Mouse (Mus musculus) induced T-regulatory cell, adult 2 months (primary cell): Measurements from ENCODE around the gene Man2a1.

ENCODE experiments used
- DNase-seq: peaks from one replicate; pipeline ENCODE4 v3.0.0-alpha.2; 2012; ENCODE audit warnings: low read depth

Man2a1 gene

DNA sequence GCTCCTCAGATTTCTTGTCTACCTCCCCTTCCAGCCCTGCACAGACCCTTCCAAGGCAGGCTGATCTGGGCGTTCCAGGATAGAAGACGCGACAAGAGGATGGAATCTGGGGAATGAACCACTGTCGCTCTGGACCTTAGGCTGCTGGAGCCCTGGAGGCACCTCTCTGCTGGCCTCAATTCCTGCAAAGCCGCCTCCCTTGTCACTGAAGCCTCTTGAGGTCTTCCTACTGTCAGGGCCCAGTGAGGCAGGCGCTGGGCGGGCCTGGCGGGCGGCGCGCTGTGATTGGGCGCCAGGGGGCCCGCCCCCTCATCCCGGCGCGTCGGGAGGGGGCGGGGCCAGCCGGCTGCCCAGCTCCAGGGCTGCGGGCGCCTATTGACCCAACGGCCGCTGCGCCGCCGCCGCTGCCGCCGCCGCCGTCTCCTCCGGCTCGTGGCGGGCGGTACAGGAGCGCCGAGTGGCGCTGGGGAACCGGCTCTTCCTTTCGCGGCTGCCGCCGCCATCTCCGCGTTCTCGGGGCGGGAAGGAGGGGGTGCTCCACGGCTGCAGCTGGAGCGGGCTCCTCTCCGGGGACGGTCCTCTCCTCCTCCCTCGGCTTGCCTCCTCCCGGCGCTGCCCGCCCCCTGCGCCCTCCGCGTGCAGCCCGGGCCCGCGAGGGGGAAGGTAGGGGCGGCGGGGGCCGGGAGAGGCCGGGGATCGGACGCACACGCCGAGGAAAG, at the start of gene Man2a1:
Gene Man2a1, plus strand, starts transcription at position 365 of the 719 bp plus-strand sequence.
- peak; percentile 91 for DNase-seq

DNA sequence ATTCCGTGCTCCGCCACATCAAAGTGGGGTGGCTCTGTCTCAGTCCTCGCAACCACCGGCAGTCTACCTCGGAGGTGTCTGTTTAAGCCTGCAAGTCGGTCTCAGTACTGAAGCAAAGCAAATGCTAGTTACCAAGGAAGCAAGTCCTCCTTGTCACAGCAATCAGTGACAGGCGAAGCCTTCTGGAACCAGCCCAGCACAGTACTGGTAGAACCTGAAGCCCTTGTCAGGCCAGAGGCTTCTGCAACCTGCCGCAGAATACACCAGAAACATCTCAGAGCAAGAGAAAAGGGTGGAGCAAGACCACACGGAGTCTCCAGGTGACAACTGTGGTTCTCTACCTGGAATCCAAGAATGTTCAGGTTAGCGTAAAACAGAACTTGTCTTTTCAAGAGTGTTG, 47.2 kb upstream of the Man2a1 start:
- DNase-seq = no peak

DNA sequence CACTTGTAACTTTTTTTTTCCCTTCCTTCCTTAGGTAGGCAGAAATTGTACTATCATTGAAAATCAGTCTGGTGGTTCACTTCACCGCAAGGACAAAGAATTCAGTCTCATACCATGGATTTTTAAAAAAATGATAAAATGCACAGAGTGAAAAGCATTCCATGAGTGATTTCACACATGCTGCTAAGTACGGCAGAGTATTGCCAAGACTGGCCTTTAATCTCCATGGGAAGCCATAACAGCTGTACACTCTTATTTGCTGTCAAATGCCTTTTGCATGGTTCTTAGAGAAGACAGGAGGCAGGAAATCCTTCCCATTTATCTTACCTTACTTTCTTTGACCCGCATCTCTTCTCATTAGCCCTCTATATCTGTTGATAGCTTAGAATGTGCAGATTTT, 45.6 kb upstream of the Man2a1 start:
- DNase-seq = no peak

DNA sequence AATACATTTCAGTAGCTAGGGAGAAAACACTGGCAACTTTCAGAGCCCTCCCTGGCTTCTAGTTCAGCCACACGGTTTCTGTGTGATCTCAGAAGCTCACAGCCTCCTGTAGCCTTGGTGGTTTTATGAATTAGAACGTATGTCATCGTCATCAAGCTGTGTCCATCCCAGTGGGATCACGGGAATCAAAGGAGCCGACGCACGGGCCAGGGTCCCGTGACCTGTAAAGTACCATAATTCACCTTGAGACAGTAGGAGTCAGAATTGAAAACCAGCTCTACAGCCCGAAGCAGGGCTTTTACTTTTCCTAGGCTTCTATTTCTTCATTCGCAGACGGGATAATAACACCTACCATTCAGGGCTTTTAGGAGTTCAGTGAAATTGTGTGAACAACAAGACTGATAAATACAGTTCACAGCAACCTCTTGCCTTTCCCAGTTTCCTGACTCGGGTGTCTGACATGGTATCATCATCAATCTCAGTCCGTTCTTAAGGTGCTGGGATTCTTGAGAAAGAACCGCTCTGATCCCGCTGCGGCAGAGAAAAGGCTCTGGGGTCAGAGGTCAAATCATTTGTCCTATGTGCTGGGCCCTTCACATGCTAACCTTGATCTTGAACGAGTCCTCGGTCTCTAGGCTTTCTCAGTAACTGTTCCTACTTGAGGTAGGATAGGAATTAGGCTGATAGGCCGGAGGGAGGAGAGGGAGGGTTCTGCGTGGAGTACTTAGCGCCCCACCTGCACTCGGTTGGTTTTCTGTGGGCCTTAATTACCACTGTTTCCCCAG, 43.7 kb upstream of the Man2a1 start:
- DNase-seq = no peak

DNA sequence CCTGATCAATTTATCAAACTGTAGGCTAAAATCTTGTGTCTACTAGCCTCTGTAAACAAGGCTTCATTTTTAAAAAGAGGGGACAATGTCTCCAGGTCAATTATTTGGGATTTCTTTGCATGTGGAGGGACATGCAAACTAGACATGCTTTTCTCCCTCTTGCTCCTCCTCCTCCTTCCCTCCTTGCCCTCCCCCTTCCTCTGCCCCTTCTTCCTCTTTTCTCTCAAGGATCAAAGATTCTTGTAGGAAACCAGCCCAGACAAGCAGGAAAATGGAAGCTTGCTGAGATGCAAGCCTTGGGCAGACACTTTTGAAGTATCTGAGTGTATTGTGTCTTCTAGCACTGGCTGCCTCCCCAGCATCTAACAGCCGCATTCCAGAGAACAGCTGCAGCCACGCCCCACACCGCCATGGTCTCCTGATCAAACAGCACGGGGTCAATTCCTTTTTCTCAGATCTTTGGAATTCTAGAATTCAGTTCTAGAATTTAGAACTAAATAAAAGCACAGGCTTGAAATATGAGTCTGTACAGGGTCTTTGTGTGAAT, 41.5 kb upstream of the Man2a1 start:
- DNase-seq = no peak

DNA sequence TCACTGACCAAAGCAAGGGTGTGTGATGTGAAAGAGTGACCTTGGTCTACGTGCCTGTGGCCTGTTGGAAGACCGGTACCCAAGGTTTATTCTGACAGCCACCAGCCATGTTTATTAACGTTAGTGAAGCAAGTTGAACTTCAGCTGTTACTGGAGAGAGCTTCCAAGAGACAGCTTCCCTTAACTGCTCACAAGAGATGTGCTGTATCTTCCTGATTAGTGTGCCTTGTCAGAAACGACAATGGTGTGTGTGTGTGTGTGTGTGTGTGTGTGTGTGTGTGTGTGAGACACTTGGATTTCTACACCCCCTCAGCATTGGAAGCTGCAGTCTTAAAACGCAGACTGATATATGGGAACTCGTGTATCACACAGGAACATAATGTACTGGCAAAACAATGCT, 34.1 kb upstream of the Man2a1 start:
- no peak for DNase-seq

DNA sequence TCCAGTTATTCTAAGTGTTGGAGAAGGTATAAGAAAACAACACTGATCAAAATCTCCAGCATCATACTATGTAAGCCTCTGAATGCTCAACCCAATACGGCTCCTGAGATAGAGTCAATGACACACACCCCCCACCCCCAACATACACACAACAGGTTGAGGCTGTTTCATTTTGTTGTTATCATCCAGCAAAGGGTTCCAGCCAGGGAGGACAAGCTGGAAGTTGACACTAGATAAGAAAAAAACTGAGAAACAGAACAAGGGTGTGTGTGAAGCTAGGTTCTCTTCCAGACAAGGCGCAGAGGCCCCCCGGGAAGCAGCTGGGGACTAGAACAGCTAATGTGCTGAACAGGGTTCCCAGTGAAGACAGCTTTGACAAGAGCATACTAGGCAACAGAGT, 33.0 kb upstream of the Man2a1 start:
- no peak for DNase-seq

DNA sequence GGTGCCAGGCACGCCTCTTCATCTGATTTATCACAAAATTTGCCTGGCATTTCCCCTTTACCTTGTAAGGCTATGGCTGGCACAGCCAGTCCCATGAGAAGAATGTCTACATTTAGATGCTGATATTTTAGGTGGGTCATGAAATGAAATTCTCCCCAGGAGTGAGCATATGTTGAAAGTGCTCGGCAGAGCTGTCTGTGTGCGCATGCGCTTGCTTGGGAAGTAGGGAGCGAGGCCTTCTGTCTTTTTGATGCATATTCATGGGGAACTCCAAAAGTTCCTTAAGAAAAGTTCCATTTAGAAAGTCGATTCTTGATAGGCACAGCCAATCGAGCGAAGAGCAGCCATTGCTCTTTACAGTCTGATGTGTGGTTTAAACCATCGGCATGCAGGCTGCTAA, 26.6 kb upstream of the Man2a1 start:
- DNase-seq = no peak

DNA sequence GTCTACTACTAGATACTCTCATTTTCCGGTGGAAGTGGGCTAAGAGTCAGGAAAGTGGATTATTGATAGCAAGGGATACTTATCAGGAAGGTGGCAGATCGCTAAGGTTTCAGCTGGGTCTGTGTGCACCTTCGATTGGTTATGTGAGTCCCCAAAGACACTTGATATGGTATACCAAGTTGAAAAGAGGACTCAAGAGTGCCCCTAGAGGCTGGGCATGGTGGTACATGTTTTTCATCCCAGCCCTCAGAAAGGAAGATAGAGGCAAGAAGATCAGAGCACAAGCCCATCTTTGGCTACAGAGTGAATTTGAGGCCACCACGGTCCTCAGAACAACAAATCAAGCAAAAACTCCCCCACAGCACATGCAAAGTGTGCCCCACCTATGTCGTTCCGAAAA, 25.3 kb upstream of the Man2a1 start:
- peak; percentile 68 for DNase-seq

DNA sequence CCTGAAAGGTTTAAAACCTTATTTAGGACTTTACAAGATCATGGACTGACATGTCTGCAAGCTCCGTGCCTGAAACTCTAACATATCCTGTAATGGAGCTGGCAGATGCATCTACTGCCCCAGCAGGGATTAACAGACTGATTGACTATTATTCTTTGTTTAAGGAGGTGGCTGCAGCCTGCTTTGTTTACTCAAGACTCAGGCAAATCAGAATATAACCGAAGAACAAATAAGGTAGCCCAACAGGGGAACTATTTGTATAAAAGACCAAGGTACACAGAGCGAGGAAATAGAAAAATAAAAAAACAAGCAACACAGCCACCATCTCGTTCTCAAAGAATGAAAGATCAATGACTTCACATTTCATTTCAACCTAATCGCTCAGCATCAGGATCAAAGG, 23.1 kb upstream of the Man2a1 start:
- no peak for DNase-seq

DNA sequence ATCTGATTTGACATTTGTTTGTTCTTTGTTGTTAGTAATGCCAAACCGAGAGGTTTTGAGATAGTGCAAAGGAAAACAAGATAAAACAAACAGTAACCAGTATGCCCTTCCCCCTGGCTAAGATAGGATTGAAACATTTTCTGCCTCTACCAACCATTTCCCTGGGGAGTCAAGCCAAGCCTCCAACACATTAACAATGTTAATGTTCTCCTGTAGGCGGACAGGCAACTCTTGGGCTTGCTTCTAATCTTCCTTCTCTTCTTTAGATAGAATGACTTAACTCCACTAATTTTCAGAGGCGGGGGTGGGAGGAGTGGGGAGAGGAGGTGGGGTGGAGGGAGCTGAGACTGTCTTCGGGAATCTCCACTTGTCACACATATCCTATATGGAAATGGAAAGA, 22.2 kb upstream of the Man2a1 start:
- no peak for DNase-seq

DNA sequence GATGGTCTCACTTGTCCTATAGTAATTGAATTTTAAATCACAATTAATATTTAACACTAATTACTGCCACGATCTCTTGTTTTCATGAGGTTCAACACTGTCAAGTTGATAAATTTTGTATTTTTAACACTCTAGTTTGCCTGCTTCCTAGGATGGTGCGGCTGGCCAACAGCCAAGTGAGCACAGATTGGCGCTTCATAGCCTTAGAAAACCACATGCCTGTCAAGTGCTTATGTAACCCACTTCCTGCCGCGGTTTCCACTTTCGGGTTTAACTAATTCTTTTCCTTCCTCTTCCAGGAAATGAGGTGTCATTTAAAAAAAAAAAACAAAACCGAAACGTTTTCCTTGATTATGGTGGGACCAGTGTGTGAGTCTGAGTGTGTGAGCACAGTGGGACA, 20.8 kb upstream of the Man2a1 start:
- DNase-seq = peak; percentile 86

DNA sequence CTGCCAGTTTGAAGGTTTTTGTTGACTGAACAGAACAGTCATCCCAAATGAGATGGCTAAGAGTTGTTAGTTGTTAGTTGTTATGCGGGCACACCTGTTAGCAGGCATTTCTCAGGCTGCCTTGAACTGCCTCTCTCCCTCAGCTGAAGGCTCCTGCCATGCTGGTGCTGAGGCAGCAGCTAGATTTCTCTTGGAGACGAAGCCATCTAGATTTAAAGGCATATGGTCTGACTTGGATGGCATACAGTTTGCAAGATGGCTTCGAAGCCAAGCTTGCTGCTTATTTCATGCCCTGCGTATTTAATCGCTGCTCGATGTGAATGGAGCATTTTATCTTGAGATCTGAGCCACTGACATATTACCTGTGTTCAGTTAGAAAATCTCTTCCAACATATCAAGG, 19.4 kb upstream of the Man2a1 start:
- no peak for DNase-seq

DNA sequence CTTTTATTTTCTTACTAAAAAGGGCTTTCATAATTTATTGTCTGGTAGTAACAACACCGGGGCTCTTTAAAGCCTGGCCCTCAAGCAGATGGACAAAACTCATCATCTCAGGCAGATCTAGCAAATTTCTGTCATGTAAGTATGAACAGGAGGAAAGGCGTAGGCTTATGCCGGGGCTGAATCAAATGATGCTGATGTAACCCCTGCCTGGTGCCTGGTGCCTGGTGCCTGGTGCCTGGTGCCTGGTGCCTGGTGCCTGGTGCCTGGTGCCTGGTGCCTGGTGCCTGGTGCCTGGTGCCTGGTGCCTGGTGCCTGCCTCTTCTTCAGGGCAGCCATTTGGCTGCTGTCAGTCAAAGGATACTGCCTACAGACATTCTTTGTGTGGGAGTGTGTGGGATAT, 18.6 kb upstream of the Man2a1 start:
- no peak for DNase-seq

DNA sequence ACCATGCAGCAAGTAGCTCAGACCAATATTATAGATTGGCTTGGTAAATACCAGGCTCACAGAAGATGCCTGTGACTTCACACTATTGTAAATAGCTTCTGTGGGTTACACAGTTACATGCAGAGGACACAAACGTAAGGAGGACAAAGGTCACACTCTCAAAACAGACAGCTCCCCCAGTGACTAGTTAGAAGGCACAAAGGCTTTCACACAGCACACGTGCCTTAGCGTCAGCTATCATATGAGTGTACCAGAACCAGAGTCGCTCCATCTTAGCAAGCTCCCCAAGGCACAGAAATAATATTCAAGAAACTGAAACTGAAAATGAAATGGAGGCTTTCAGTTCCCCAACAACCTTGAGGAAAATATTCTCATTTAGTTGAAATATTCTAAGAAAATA, 10.1 kb upstream of the Man2a1 start:
- DNase-seq = peak; percentile 42

DNA sequence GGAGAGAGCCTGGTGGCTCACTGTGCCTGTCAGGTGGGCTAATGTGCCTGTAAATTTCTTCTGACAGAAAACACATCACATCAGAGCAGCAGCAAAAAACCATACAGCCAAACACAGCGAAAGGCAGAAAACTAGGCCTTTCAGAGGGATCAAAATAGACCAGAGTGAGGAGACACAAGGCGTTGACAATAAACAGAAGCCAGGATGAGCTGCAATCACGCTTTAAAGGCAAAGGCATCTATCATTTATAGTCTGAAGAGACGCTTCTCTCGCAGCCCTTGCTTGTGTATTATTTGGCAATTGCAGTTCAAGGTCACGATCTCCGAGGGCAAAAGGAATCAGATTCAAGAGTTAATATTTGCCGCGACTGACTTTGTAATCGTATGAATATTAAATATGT, 9.2 kb upstream of the Man2a1 start:
- DNase-seq = no peak

DNA sequence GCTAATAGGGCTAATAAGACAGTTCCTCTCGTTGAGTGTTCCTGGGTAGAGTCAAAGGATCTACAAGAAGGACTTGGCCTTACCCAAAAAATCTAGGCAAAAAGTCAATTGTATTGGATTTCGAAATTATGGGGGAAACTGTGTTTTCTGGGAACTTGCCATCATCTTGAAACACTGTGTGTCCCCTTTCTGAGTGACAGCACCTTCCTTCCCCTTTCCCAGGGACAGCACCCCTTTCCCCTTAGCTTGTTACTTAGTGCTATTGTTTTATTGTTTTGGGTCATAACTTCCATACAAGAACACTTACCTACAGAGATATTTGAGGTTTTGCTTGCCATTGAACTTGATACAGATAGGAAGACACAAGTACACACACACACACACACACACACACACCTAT, 8.2 kb upstream of the Man2a1 start:
- no peak for DNase-seq

DNA sequence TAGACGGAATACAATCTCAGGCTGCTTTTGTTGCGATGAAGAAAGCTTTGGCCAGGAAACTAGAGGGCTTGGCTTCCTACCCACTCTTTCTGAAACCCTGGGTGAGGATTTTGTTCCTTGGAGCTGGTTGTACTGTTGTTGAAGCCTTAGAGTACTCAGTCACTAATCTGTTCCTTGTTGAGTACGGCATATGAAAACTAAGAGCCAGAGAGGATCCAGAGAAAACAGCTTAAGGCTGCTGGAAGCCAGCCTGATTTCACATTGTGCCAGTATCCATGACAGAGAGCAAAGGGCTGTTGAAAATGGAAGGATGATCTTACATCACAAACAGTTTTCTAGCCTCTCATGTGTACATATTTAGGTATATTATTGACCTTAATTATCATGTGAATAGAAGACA, 7.7 kb upstream of the Man2a1 start:
- no peak for DNase-seq

DNA sequence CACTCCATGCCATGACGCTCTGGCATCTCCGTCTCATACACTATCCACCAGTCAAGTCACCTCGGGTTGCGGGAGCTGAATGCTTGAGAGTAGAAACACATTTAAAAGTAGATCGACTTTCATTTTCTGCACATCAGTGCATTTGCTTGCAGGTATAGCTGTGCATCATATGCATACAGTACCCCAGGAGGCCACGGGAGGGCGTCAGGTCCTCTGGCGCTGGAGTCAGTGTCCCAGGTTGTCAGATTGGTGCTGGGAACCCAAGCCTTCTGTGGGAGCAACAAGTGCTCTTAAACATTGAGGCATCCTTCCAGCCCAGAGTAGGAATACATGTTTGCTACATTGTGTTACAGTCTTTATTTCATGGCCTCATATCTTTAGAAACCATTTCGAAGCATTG, 2.8 kb upstream of the Man2a1 start:
- peak; percentile 34 for DNase-seq

DNA sequence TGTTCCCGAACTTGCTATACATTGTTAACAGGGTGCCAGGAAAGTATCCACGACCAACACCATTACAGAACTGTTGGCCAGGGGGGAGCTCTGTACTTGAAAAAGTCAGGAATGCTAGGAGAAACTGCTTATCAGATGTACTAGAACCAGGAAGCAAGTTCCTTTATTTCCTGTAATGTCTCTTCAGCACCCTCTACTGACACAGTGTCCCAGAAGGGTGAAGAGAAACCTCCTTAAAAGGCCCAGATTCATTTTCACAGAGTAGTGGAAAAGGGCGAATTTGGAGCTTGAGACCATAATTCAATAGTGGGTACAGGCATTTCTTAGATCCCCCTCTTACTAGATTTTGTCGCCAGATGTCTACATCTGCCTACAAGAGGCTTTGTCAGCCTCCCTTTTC, 620 bp upstream of the Man2a1 start:
- no peak for DNase-seq

DNA sequence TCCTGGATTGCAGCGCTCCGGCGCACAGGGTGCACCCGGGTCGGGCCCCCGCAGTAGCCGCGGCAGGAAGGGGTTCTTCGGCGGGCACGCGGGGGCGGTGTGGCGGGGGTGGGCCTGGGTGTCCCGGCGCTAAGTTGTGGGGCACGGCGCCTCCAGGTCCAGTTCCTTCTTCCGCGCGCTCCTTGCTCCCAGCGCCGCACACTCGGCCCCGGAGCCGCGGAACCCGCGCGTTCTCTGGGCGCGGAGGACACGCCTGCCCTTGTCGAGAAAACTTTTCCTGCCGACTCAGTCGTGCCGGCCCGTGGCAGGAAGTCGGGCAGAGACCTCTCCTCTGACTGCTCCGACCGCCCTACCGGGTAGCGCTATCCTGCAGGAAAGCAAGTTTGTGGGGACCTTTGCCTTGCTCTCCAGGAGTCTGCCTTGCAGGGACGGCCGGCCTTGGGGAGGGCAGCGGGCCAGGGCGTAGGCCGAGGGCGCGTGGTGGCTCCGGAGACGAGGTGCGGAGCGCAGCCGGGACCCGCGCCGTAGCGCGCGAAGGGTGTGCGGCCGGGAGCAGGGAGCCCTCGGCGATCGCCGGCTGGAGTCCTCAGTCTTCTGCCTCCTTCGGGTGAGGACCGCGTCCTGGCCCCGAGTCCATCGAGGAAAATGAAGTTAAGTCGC, 685 bp downstream of the Man2a1 start:
- DNase-seq = peak; percentile 75

DNA sequence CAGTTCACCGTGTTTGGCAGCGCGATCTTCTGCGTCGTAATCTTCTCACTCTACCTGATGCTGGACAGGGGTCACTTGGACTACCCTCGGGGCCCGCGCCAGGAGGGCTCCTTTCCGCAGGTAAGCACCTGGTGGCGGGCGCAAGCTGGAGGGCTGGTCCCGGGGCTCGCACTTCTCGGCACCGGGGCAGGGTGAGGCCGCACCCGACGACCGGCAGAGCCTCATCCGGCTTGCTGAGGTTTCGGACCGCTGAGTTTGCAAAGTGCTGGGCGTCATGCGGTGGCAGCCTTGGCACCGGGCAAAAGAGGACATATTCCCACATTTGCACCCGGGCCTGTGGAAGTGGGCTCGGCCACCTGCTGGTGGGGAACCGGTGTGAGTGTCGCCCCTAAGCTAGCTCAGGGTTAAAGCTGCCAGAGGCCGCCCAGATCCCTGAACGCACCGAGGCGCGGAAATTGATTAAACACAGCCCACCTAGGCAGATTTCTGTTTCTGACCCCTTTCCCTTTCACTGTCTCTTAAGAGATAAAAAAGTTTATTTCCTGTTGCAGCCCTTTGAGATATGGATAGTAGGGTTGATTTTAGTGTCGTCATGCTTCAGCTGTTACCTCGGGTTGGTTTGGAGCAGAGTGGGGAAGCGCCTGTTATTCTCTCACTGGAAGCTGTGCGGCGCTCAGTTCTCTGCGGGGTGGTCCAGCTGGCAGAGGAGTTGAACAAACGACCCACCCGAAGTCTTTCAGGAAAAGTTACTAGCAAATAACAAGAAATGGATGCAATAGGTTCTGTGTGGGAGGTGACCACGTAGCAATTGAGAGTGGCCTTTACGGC, 1.4 kb downstream of the Man2a1 start:
- peak; percentile 72 for DNase-seq
